Mouse (Mus musculus) B cell, adult 62 days (primary cell): ENCODE results near the gene Lrrc37a. TPM values are rescaled to one million over a fixed set of nuclear protein-coding genes. Genes with fewer than 3 reads are reported as not detected.

Experiments
- total RNA-seq: library from RNA; stranded (reverse); gene quantifications from 4 replicates; pipeline ENCODE4 v1.2.4, GENCODE M21; 2023

Gene Lrrc37a
- not detected in 4 replicates for total RNA-seq

GRCm38 (mm10) chr11:103504497-103504896 is at the start of gene Lrrc37a:
Lrrc37a (minus strand) TSS chr11:103504597.

DNA sequence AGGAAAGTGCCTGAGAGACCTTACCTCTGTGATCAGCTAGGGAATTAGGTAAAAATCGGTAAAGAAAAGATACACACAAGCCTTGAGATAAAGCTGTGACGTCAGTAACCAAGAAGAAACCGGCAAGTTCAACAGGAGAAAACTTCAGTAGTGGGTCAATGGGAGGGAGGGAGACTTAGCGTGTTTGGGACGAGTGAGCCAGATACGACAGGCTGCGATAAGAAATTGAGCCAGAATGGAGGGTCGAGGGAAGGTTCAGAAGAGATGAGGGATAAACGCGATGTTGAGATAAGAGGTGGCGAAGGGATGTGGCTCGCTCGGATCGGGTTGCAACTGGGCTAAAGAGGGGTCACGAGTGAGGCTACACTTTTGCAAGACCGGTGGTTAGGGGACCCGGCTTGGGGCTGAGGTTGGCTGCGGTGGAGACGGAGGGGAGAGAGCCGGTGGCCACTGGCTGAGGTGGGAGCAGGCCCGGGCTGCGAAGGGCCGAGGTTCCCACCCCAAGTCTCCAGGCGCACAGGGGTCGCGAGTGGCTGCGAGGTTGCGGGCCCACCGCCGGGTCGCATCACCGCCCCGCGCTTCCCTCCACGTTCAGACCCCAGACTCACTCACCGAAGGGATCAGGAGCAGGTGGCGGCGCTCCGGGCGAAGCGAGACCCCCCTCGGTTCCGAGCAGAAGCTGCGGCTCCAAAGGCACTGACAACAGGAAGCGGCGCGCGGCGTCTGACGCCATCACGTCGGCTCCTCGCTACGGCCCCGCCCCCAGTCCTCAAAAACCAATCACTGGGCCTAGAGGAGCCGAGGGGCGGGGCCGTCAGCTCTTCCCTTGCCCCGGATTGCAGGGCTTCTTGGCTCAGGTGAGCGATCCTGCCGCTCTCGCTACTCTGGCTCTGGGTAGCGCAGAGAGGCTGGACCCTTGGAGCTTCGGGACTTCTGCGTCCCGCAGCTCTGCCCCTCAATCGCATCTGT is 92.1 kb downstream of the Lrrc37a start, which contains the start of gene Plekhm1:
Gene Plekhm1 (minus strand): TSS at position 707 of the 969 bp plus-strand sequence.

Other genes starting within 250 kb of the Lrrc37a start
- 57.5 to 61.4 TPM (median 60.1 TPM) in 4 replicates for gene Map3k14, start 237.1 kb downstream of the Lrrc37a start, total RNA-seq
- gene Arhgap27, start 140.9 kb downstream of the Lrrc37a start, total RNA-seq, result 83.5 to 99.1 TPM (median 92.5 TPM) in 4 replicates
- gene Plekhm1, start 91.9 kb downstream of the Lrrc37a start, total RNA-seq, result 79.2 to 88.3 TPM (median 84.1 TPM) in 4 replicates
- gene Gm884, start 116.5 kb upstream of the Lrrc37a start, total RNA-seq, result not detected in 4 replicates
- not detected in 4 replicates for gene Lyzl6, start 134.3 kb upstream of the Lrrc37a start, total RNA-seq
- not detected in 4 replicates for gene Rprml, start 145.0 kb upstream of the Lrrc37a start, total RNA-seq
- gene Gosr2, start 193.3 kb upstream of the Lrrc37a start, total RNA-seq, result 60.1 to 72.8 TPM (median 66.0 TPM) in 4 replicates
- gene Wnt9b, start 245.2 kb upstream of the Lrrc37a start, total RNA-seq, result not detected in 4 replicates